ENCODE assay signal across 23 mouse cellular contexts in genomic region chr12:16620230-16620629, GRCm38 (mm10). TPM values are rescaled to one million over a fixed set of nuclear protein-coding genes. Genes with fewer than 3 reads are reported as not detected.
A peak's percentile ranks its signal among the peaks of the same experiment; 100 is the strongest.
DNase-seq lines count a peak whose midpoint lies in the region; ATAC-seq and TF ChIP-seq lines count a peak whose summit lies in the region.
"Had no signal": no experiment of that assay in that cellular context is flagged by ENCODE, and none has a peak within 500 bp of the region (broad histone marks: within the 10 kb centered on the region; RNA-seq: fewer than 3 reads in every experiment).

No protein-coding gene starts in this region.

- intact Hi-C loops in left cerebral cortex, postnatal 14 days (cut with DNase I): no loop called here

- H3K4me1 ChIP-seq in liver, postnatal 0 days (ENCODE audit: insufficient read depth): peaks cover 14% of the 10 kb centered on the region
- H3K4me1 ChIP-seq in liver, embryonic 12.5 days: 0 out of 2 replicates have a peak, but pooled peaks cover 3% of the 10 kb centered on the region
- peaks cover 11% of the 10 kb centered on the region for H3K4me1 ChIP-seq in brown adipose tissue, adult 24 weeks (ENCODE audit: control insufficient read depth, insufficient read depth, insufficient read length, low read length)

- TF ChIP-seq EP300 in liver, postnatal 0 days (IDR thresholded peaks at IDR 0.05; ENCODE audit: low read depth): peak; percentile 48; the same call in 1 of the 2 replicates

- no peak overlapping the region for H3K9ac ChIP-seq in liver, postnatal 0 days (replicated peaks)
- no peak overlapping the region for H3K9ac ChIP-seq in liver, embryonic 12.5 days
- H3K9ac ChIP-seq: heart, embryonic 15.5 days; liver, embryonic 14.5 days; midbrain, embryonic 15.5 days had no signal

- peak overlapping the region; percentile 93 for H3K27ac ChIP-seq in liver, postnatal 0 days (ENCODE audit: low read depth)
- H3K27ac ChIP-seq in liver, embryonic 12.5 days: no peak overlapping the region
- H3K27ac ChIP-seq in brown adipose tissue, adult 24 weeks (replicated peaks; ENCODE audit: low read depth, low read length): peak overlapping the region; percentile 90
- H3K27ac ChIP-seq: embryonic facial prominence, embryonic 10.5 days; heart, adult 2 months; liver, embryonic 14.5 days; midbrain, embryonic 15.5 days had no signal

- no peaks in the 10 kb centered on the region for H3K36me3 ChIP-seq in liver, postnatal 0 days (replicated peaks; ENCODE audit: insufficient read depth, low read length)
- H3K36me3 ChIP-seq in liver, embryonic 12.5 days: no peaks in the 10 kb centered on the region
- H3K36me3 ChIP-seq: embryonic facial prominence, embryonic 10.5 days; heart, embryonic 15.5 days; midbrain, embryonic 15.5 days had no signal

- peak; percentile 62 for DNase-seq in adrenal gland, adult 2 months
- DNase-seq in adrenal gland, postnatal 4 days (ENCODE audit: low spot score in 2 of 2): no peak
- peak; percentile 23 for DNase-seq in liver, postnatal 0 days
- no peak for DNase-seq in left cerebral cortex, postnatal 14 days (ENCODE audit: low spot score in 2 of 2)
- DNase-seq: cerebellum, adult 9-10 months; heart, adult 2 months; kidney, adult 2 months; kidney, postnatal 25 days had no signal

- H3K4me3 ChIP-seq in liver, postnatal 0 days (ENCODE audit: low read depth, low read length): no peak overlapping the region
- H3K4me3 ChIP-seq in liver, embryonic 12.5 days: no peak overlapping the region
- no peak overlapping the region for H3K4me3 ChIP-seq in brown adipose tissue, adult 24 weeks (ENCODE audit: insufficient read depth, low read depth, low read length)
- H3K4me3 ChIP-seq: embryonic facial prominence, embryonic 10.5 days; heart, adult 2 months; heart, embryonic 15.5 days; midbrain, embryonic 15.5 days; myocyte had no signal

- no peaks in the 10 kb centered on the region for H3K27me3 ChIP-seq in liver, postnatal 0 days (ENCODE audit: insufficient read depth, low read length)
- no peaks in the 10 kb centered on the region for H3K27me3 ChIP-seq in liver, embryonic 12.5 days (replicated peaks)
- H3K27me3 ChIP-seq: CH12.LX; midbrain, embryonic 15.5 days had no signal

- no peak for TF ChIP-seq CTCF in liver, postnatal 0 days (IDR thresholded peaks at IDR 0.05; ENCODE audit: low read depth)

- peak; percentile 32 for ATAC-seq in liver, postnatal 0 days
- no peak for ATAC-seq in liver, embryonic 12.5 days
- ATAC-seq in megakaryocyte, adult 5-6 weeks (ENCODE audit: poor library complexity, severe bottlenecking): peak; percentile 83
- ATAC-seq: midbrain, embryonic 15.5 days had no signal

- H3K4me2 ChIP-seq in liver, postnatal 0 days (ENCODE audit: low read depth, low read length): no peak overlapping the region
- no peak overlapping the region for H3K4me2 ChIP-seq in liver, embryonic 12.5 days
- H3K4me2 ChIP-seq: heart, embryonic 15.5 days; midbrain, embryonic 15.5 days had no signal

- WGBS in liver, postnatal 0 days (ENCODE audit: insufficient replicate concordance): 55% methylated on average over 3 of the region's 3 CpGs
- WGBS in liver, embryonic 12.5 days (ENCODE audit: insufficient replicate concordance): 59% methylated on average over 3 of the region's 3 CpGs

- no peaks in the 10 kb centered on the region for H3K9me3 ChIP-seq in liver, postnatal 0 days (ENCODE audit: low read length)
- H3K9me3 ChIP-seq in liver, embryonic 12.5 days (replicated peaks): no peaks in the 10 kb centered on the region
- H3K9me3 ChIP-seq: embryonic facial prominence, embryonic 10.5 days; heart, embryonic 15.5 days; midbrain, embryonic 15.5 days had no signal

RNA-seq across cellular contexts. Expression of gene Lpin1, which starts 9.5 kb away (rescaled TPM):
- 100 to 1,000 TPM in 1 of 2 experiments, 10 to 100 TPM in 1; 72.2 to 100 TPM for total RNA-seq in adrenal gland, adult 2 months (2021)
- polyA plus RNA-seq in adrenal gland, adult 2 months (2012; rRNA removed): 35.4 and 36.8 TPM in 2 replicates
- total RNA-seq in adrenal gland, postnatal 4 days (2021): 10 to 100 TPM; 21.6 to 23.4 TPM
- polyA plus RNA-seq in liver, postnatal 0 days (2015; fragmentation: Nextera tagmentation; extraction: Ambion mirVana): 4.6 and 14.3 TPM in 2 replicates
- polyA plus RNA-seq in liver, embryonic 12.5 days (2016; fragmentation: Nextera tagmentation; extraction: Ambion mirVana): 6.8 and 6.9 TPM in 2 replicates
- polyA plus RNA-seq in brown adipose tissue, adult 24 weeks (2012; ENCODE audit: insufficient read depth, insufficient read length, missing spikeins): 258 and 314 TPM in 2 replicates
- 6.0 and 11.7 TPM in 2 replicates for total RNA-seq in megakaryocyte, adult 5-6 weeks (2015)
- total RNA-seq in megakaryocyte, adult 5-6 weeks (2017): 6.3 and 6.6 TPM in 2 replicates
- 10 to 100 TPM; 14.5 to 15.8 TPM for total RNA-seq in left cerebral cortex, postnatal 14 days (2021)

RNA-seq across cellular contexts. Expression of gene Ntsr2, which starts 33.0 kb away (rescaled TPM):
- total RNA-seq in adrenal gland, adult 2 months (2021): 1 to 10 TPM in 1 of 2 experiments, under 1 TPM in 1; 0.76 to 3.3 TPM
- polyA plus RNA-seq in adrenal gland, adult 2 months (2012; rRNA removed): 6.5 and 11.8 TPM in 2 replicates
- under 1 TPM in 1 of 2 experiments, not detected in 1; 0.34 TPM for total RNA-seq in adrenal gland, postnatal 4 days (2021)
- not detected in 2 replicates for polyA plus RNA-seq in liver, postnatal 0 days (2015; fragmentation: Nextera tagmentation; extraction: Ambion mirVana)
- polyA plus RNA-seq in liver, embryonic 12.5 days (2016; fragmentation: Nextera tagmentation; extraction: Ambion mirVana): not detected in 2 replicates
- 1.3 and 1.9 TPM in 2 replicates for polyA plus RNA-seq in brown adipose tissue, adult 24 weeks (2012; ENCODE audit: insufficient read depth, insufficient read length, missing spikeins)
- total RNA-seq in megakaryocyte, adult 5-6 weeks (2015): not detected in 2 replicates
- total RNA-seq in megakaryocyte, adult 5-6 weeks (2017): not detected in 2 replicates
- total RNA-seq in left cerebral cortex, postnatal 14 days (2021): 100 to 1,000 TPM; 121 to 140 TPM
- total RNA-seq: CH12.LX; common myeloid progenitor, adult 5-6 weeks; hematopoietic stem cell, adult 5-6 weeks; MEL had no signal
- polyA plus RNA-seq: embryonic facial prominence, embryonic 10.5 days; forebrain, embryonic 11.5 days; limb, embryonic 11.5 days; liver, embryonic 14.5 days; myocyte; small intestine, adult 2 months had no signal

Comparison
In these comparisons a context has a peak if more than half of its experiments do, and no peak if none do; other contexts are left out.
1. DNase-seq: peak in adrenal gland, adult 2 months (single experiment) and liver, postnatal 0 days (single experiment); none in adrenal gland, postnatal 4 days (0 of 2) and left cerebral cortex, postnatal 14 days (0 of 2).
2. RNA of gene Ntsr2, which starts 33.0 kb away (total RNA-seq): 121 to 140 TPM in left cerebral cortex, postnatal 14 days; 0.76 to 3.3 TPM in adrenal gland, adult 2 months, 0.34 TPM in adrenal gland, postnatal 4 days and not detected in megakaryocyte, adult 5-6 weeks; every median in the first group is over 10 times any median in the second.